Mouse (Mus musculus) forebrain, embryonic 11.5 days (tissue): Measurements from ENCODE around the gene Cct3. TPM values are rescaled to one million over a fixed set of nuclear protein-coding genes. Genes with fewer than 3 reads are reported as not detected.

ENCODE experiments used
- polyA plus RNA-seq: library from polyadenylated mRNA; unstranded; fragments of >200 nt; fragmentation: Nextera tagmentation; extraction: Ambion mirVana; gene quantifications from 2 replicates; pipeline ENCODE4 v1.2.1, GENCODE M21; 2014

The Cct3 gene
- polyA plus RNA-seq, 1 experiment from 2014 or later = 725 TPM

Other genes with a start within 250 kb of the Cct3 start
- 123 and 130 TPM in 2 replicates for gene Naxe, start 238.6 kb upstream of the Cct3 start, polyA plus RNA-seq
- not detected in 2 replicates for gene Ttc24, start 218.8 kb upstream of the Cct3 start, polyA plus RNA-seq
- 26.8 and 27.0 TPM in 2 replicates for gene Iqgap3, start 215.1 kb upstream of the Cct3 start, polyA plus RNA-seq
- 17.3 and 19.7 TPM in 2 replicates for gene Mef2d, start 154.7 kb upstream of the Cct3 start, polyA plus RNA-seq
- gene Rhbg, start 42.4 kb upstream of the Cct3 start, polyA plus RNA-seq = 0.36 TPM in 1 of 2 replicates, not detected in the other
- 0.16 TPM in 1 of 2 replicates, not detected in the other for gene Gm38392, start 9.9 kb upstream of the Cct3 start, polyA plus RNA-seq
- 10.4 and 12.2 TPM in 2 replicates for gene Tsacc, start 117 bp upstream of the Cct3 start, polyA plus RNA-seq
- 77.2 and 87.2 TPM in 2 replicates for gene Glmp, start 27.9 kb downstream of the Cct3 start, polyA plus RNA-seq
- gene Tmem79, start 39.0 kb downstream of the Cct3 start, polyA plus RNA-seq = 1.6 and 2.7 TPM in 2 replicates
- 70.6 and 75.4 TPM in 2 replicates for gene Smg5, start 39.1 kb downstream of the Cct3 start, polyA plus RNA-seq
- gene Paqr6, start 67.5 kb downstream of the Cct3 start, polyA plus RNA-seq = 1.1 and 1.2 TPM in 2 replicates
- not detected in 2 replicates for gene Bglap3, start 75.6 kb downstream of the Cct3 start, polyA plus RNA-seq
- not detected in 2 replicates for gene Bglap2, start 81.6 kb downstream of the Cct3 start, polyA plus RNA-seq
- gene Bglap, start 87.3 kb downstream of the Cct3 start, polyA plus RNA-seq = not detected in 2 replicates
- 141 and 158 TPM in 2 replicates for gene Pmf1, start 113.2 kb downstream of the Cct3 start, polyA plus RNA-seq
- 22.6 and 23.1 TPM in 2 replicates for gene Slc25a44, start 128.0 kb downstream of the Cct3 start, polyA plus RNA-seq
- 9.3 and 10.3 TPM in 2 replicates for gene Sema4a, start 164.1 kb downstream of the Cct3 start, polyA plus RNA-seq
- 19.4 and 20.4 TPM in 2 replicates for gene Lmna, start 212.8 kb downstream of the Cct3 start, polyA plus RNA-seq
- 44.4 and 46.2 TPM in 2 replicates for gene Mex3a, start 235.3 kb downstream of the Cct3 start, polyA plus RNA-seq